Mouse (Mus musculus): ENCODE measurements around the gene Atp6v1g3.

Gene Atp6v1g3

GRCm38 (mm10) chr1:138289455-138290425 lies 16.2 kb downstream of the Atp6v1g3 start:
- no peak for DNase-seq (ENCODE audit: low spot score)

GRCm38 (mm10) chr1:138291463-138291862 lies 17.9 kb downstream of the Atp6v1g3 start:
- DNase-seq (ENCODE audit: low spot score): no peak

GRCm38 (mm10) chr1:138294487-138294886 lies 20.9 kb downstream of the Atp6v1g3 start:
- no peak for DNase-seq (ENCODE audit: low spot score)

GRCm38 (mm10) chr1:138298156-138298555 lies 24.6 kb downstream of the Atp6v1g3 start:
- no peak for DNase-seq (ENCODE audit: low spot score)

GRCm38 (mm10) chr1:138299576-138299975 lies 26.0 kb downstream of the Atp6v1g3 start:
- DNase-seq (ENCODE audit: low spot score): no peak

GRCm38 (mm10) chr1:138301920-138302319 lies 28.4 kb downstream of the Atp6v1g3 start:
- no peak for DNase-seq (ENCODE audit: low spot score)

GRCm38 (mm10) chr1:138302756-138303155 lies 29.2 kb downstream of the Atp6v1g3 start:
- no peak for DNase-seq (ENCODE audit: low spot score)

- no peak for DNase-seq (ENCODE audit: low spot score)
Observed at GRCm38 (mm10) chr1:138303296-138303695, 29.8 kb downstream of the Atp6v1g3 start.

GRCm38 (mm10) chr1:138304141-138304915 lies 30.8 kb downstream of the Atp6v1g3 start:
- DNase-seq (ENCODE audit: low spot score): no peak

GRCm38 (mm10) chr1:138322657-138323056 lies 49.1 kb downstream of the Atp6v1g3 start:
- no peak for DNase-seq (ENCODE audit: low spot score)

- DNase-seq (ENCODE audit: low spot score): no peak
Observed at GRCm38 (mm10) chr1:138323076-138323630, 49.6 kb downstream of the Atp6v1g3 start.

GRCm38 (mm10) chr1:138326091-138326490 lies 52.6 kb downstream of the Atp6v1g3 start:
- DNase-seq (ENCODE audit: low spot score): no peak

- no peak for DNase-seq (ENCODE audit: low spot score)
Observed at GRCm38 (mm10) chr1:138326566-138326965, 53.0 kb downstream of the Atp6v1g3 start.

- no peak for DNase-seq (ENCODE audit: low spot score)
Observed at GRCm38 (mm10) chr1:138327466-138328245, 54.1 kb downstream of the Atp6v1g3 start.

- no peak for DNase-seq (ENCODE audit: low spot score)
Observed at GRCm38 (mm10) chr1:138328320-138328719, 54.8 kb downstream of the Atp6v1g3 start.

GRCm38 (mm10) chr1:138330556-138330955 lies 57.0 kb downstream of the Atp6v1g3 start:
- no peak for DNase-seq (ENCODE audit: low spot score)

GRCm38 (mm10) chr1:138331596-138331995 lies 58.1 kb downstream of the Atp6v1g3 start:
- DNase-seq (ENCODE audit: low spot score): no peak

GRCm38 (mm10) chr1:138334701-138335100 lies 61.2 kb downstream of the Atp6v1g3 start:
- DNase-seq (ENCODE audit: low spot score): no peak

GRCm38 (mm10) chr1:138337417-138337816 lies 63.9 kb downstream of the Atp6v1g3 start:
- no peak for DNase-seq (ENCODE audit: low spot score)

All from testis, postnatal 10 days (tissue).